Mouse (Mus musculus) heart, postnatal 0 days (tissue): ENCODE measurements around the gene Pias1.

ENCODE experiments used
- CTCF ChIP-seq: IDR thresholded peaks from 2 replicates; pipeline ENCODE4 v1.5.1; 2016; ENCODE audit warnings: antibody characterized with exemption, control low read depth, low read depth
- EP300 ChIP-seq: IDR thresholded peaks from 2 replicates; pipeline ENCODE4 v1.6.1; 2016; ENCODE audit warnings: antibody characterized with exemption, low read depth

DNA sequence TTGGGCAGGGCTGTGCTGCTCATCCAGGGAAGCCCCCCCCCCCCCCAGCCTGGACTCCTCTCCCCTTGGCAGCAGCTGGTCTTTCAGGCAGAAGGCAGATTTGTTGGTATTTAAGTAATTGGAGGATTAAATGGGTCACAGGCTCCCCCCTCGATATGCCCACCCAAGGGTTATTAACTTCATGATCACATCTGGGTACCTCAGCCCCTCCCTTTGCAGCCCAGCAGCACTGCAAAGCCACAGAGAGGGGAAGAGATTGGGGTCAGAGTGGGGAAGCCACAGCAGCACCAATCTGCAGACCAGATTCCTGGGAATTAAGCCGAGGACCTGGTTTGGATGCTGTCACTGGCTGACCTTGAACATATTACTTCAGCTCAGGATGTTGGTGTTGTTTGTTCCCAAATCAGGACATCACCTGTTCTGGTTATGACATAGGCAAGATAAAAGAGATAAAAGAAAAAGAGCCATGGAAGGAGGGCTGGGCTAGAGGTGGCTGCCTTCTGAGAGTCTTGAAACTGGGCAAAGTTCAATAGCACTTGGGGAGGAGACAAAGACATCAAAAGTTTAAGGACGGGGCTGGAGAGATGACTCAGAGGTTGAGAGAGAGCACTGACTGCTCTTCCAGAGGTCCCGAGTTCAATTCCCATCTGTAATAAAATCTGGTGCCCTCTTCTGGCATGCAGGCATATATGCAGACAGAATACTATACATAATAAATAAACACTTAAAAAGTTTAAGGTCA lies 151.8 kb downstream of the Pias1 start:
- no peak for TF ChIP-seq CTCF
- no peak for TF ChIP-seq EP300
